Mouse (Mus musculus) limb, embryonic 14.5 days (tissue): ENCODE data around the gene Ednrb. TPM values are rescaled to one million over a fixed set of nuclear protein-coding genes. Genes with fewer than 3 reads are reported as not detected.

Source experiments
- ATAC-seq: fragments of 200-750 bp; cut with Nextera tagmentation; 2 replicates; pipeline ENCODE4 v1.8.0; 2017; ENCODE audit warnings: low read depth, moderate number of reproducible peaks, moderate TSS enrichment; ENCODE audit not compliant: low FRiP score
- DNase-seq: peaks from one replicate; pipeline ENCODE4 v3.0.0-alpha.2; 2015; ENCODE audit warnings: low spot score
- H3K27ac ChIP-seq: fragments of 300-500 bp; sonication (generic); replicated peaks from 2 replicates; pipeline ENCODE4 v1.5.1; 2014; ENCODE audit warnings: low read depth, mild to moderate bottlenecking, low read length, moderate library complexity, mixed read lengths
- H3K27me3 ChIP-seq: fragments of 300-500 bp; sonication (generic); 2 replicates; pipeline ENCODE4 v1.6.1; 2014; ENCODE audit warnings: low read length, mixed read lengths; ENCODE audit not compliant: control insufficient read depth, insufficient read depth
- H3K36me3 ChIP-seq: fragments of 300-500 bp; sonication (generic); 2 replicates; pipeline ENCODE4 v1.6.1; 2014; ENCODE audit warnings: mild to moderate bottlenecking, low read length, moderate library complexity, mixed read lengths; ENCODE audit not compliant: control insufficient read depth, insufficient read depth
- H3K4me1 ChIP-seq: fragments of 300-500 bp; sonication (generic); 2 replicates; pipeline ENCODE4 v1.6.1; 2014; ENCODE audit warnings: antibody characterized with exemption, low read length, mixed read lengths; ENCODE audit not compliant: control insufficient read depth, insufficient read depth
- H3K4me2 ChIP-seq: fragments of 300-500 bp; sonication (generic); replicated peaks from 2 replicates; pipeline ENCODE4 v1.6.1; 2014; ENCODE audit warnings: low read depth, mild to moderate bottlenecking, low read length, moderate library complexity; ENCODE audit not compliant: severe bottlenecking
- H3K4me3 ChIP-seq: fragments of 300-500 bp; sonication (generic); replicated peaks from 2 replicates; pipeline ENCODE4 v1.5.1; 2014; ENCODE audit warnings: low read length
- H3K9ac ChIP-seq: fragments of 300-500 bp; sonication (generic); 2 replicates; pipeline ENCODE4 v1.6.1; 2014; ENCODE audit warnings: mild to moderate bottlenecking, low read depth, low read length, moderate library complexity; ENCODE audit not compliant: severe bottlenecking
- H3K9me3 ChIP-seq: fragments of 300-500 bp; sonication (generic); 2 replicates; pipeline ENCODE4 v1.6.1; 2016; ENCODE audit warnings: low read length; ENCODE audit not compliant: control insufficient read depth
- POLR2A ChIP-seq: fragments of 200-500 bp; IDR thresholded peaks from 2 replicates; pipeline ENCODE4 v1.8.0; 2012; ENCODE audit warnings: inconsistent platforms, mild to moderate bottlenecking, moderate library complexity, borderline replicate concordance; ENCODE audit not compliant: insufficient read depth, insufficient read length; ENCODE audit errors: extremely low read depth
- WGBS: fragments of 180-500 bp; shearing (Covaris S2); extraction: QIAGEN DNeasy Blood & Tissue Kit; methylation state at CpG from one replicate; pipeline ENCODE4 v1.1.7; 2014; 5-methylcytosine and 5-hydroxymethylcytosine counted together
- polyA plus RNA-seq, 2 experiments: library from polyadenylated mRNA; depleted of rRNA in 1 of 2; stranded (reverse) in 1 of 2; unstranded in 1 of 2; fragments of >200 nt; fragmentation: Nextera tagmentation in 1 of 2; extraction: Ambion mirVana in 1 of 2; gene quantifications; 2 replicates each; pipeline versions ENCODE4 v1.2.1 to v1.2.3; 2012 to 2014

Gene Ednrb
- 9.0 and 10.1 TPM in 2 replicates for polyA plus RNA-seq (2012; rRNA removed)
- polyA plus RNA-seq (2014; fragmentation: Nextera tagmentation; extraction: Ambion mirVana), result 26.7 and 28.2 TPM in 2 replicates

- 3% methylated on average over 24 of the region's 24 CpGs for WGBS
- Histone ChIP-seq H3K4me2 (peak within 1 kb of the TSS; percentile 93), H3K4me1 (peaks cover 6% of the 10 kb centered on the region), H3K27me3 (peaks cover 11% of the 10 kb centered on the region; the same call in 1 of the 2 replicates), H3K36me3 (no peaks in the 10 kb centered on the region), H3K9me3 (no peaks in the 10 kb centered on the region), H3K9ac (peak within 1 kb of the TSS; percentile 49), H3K4me3 (peak within 1 kb of the TSS; percentile 48), H3K27ac (no peak within 1 kb of the TSS)
- DNase-seq (peak; percentile 31), ATAC-seq (peak; percentile 23; the same call in 1 of the 2 replicates)
- no peak for TF ChIP-seq POLR2A
Measured at GRCm38 (mm10) chr14:103844011-103844549, at the start of gene Ednrb. TSS of gene Ednrb (minus strand) at chr14:103844402.

GRCm38 (mm10) chr14:103892411-103892938 lies 48.3 kb upstream of the Ednrb start:
- H3K9ac ChIP-seq, result no peak overlapping the region
- H3K9me3 ChIP-seq, result no peaks in the 10 kb centered on the region
- no peak overlapping the region for H3K4me2 ChIP-seq
- no peaks in the 10 kb centered on the region for H3K36me3 ChIP-seq
- no peak for DNase-seq
- H3K4me3 ChIP-seq, result no peak overlapping the region
- WGBS, result 75% methylated on average over 8 of the region's 8 CpGs
- no peak overlapping the region for H3K27ac ChIP-seq
- TF ChIP-seq POLR2A, result no peak
- H3K4me1 ChIP-seq, result no peaks in the 10 kb centered on the region
- ATAC-seq, result no peak
- H3K27me3 ChIP-seq, result no peaks in the 10 kb centered on the region

GRCm38 (mm10) chr14:103890761-103891160 lies 46.6 kb upstream of the Ednrb start:
- H3K9me3 ChIP-seq, result no peaks in the 10 kb centered on the region
- no peak for TF ChIP-seq POLR2A
- H3K27me3 ChIP-seq, result no peaks in the 10 kb centered on the region
- DNase-seq (no peak), ATAC-seq (no peak)
- no peak overlapping the region for H3K27ac ChIP-seq
- H3K4me3 ChIP-seq, result no peak overlapping the region
- 84% methylated on average over 4 of the region's 4 CpGs for WGBS
- H3K9ac ChIP-seq, result no peak overlapping the region
- H3K4me1 ChIP-seq, result no peaks in the 10 kb centered on the region
- H3K4me2 ChIP-seq, result no peak overlapping the region
- H3K36me3 ChIP-seq, result no peaks in the 10 kb centered on the region

GRCm38 (mm10) chr14:103884892-103885575 lies 40.8 kb upstream of the Ednrb start:
- DNase-seq (no peak), ATAC-seq (no peak)
- no peak overlapping the region for H3K9ac ChIP-seq
- no peaks in the 10 kb centered on the region for H3K36me3 ChIP-seq
- 74% methylated on average over 7 of the region's 7 CpGs for WGBS
- H3K27ac ChIP-seq, result no peak overlapping the region
- no peaks in the 10 kb centered on the region for H3K4me1 ChIP-seq
- no peak overlapping the region for H3K4me3 ChIP-seq
- H3K27me3 ChIP-seq, result no peaks in the 10 kb centered on the region
- H3K4me2 ChIP-seq, result no peak overlapping the region
- H3K9me3 ChIP-seq, result no peaks in the 10 kb centered on the region
- no peak for TF ChIP-seq POLR2A

GRCm38 (mm10) chr14:103882943-103883342 lies 38.7 kb upstream of the Ednrb start:
- Histone ChIP-seq H3K9ac (no peak overlapping the region), H3K27me3 (no peaks in the 10 kb centered on the region), H3K4me1 (no peaks in the 10 kb centered on the region), H3K4me3 (no peak overlapping the region), H3K36me3 (no peaks in the 10 kb centered on the region), H3K27ac (no peak overlapping the region), H3K9me3 (no peaks in the 10 kb centered on the region), H3K4me2 (no peak overlapping the region)
- 76% methylated on average over 3 of the region's 3 CpGs for WGBS
- no peak for TF ChIP-seq POLR2A
- no peak for DNase-seq
- ATAC-seq, result no peak
